In the genomic region with DNA sequence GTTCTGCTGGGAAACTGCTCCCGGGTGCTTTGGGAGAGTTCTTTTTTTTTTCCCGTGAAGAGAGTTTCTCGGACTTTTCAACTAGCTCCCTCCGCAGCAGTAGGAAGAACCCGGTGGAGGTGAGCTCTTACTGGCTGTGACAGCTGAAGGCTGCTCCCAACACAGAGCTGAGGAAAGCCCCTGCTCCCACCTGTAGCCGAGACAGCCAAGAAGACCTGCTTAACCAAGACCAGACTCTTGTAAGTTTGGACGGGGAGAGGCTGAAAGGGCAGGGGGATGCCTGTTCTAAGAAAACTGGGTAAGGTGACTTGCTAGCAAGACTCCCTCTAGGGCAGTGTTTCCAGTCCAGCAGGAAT, we compare ENCODE assay signal across 8 mouse cellular contexts. TPM values are rescaled to one million over a fixed set of nuclear protein-coding genes. Genes with fewer than 3 reads are reported as not detected.
DNase-seq lines count a peak whose midpoint lies in the region; ATAC-seq lines count a peak whose summit lies in the region.

No protein-coding gene starts in this region.

- 0 out of 2 replicates have a peak, but pooled peaks cover 2% of the 10 kb centered on the region for H3K4me1 ChIP-seq in heart, embryonic 11.5 days (ENCODE audit: control insufficient read depth, insufficient read depth, low read length)
- peaks cover 6% of the 10 kb centered on the region for H3K4me1 ChIP-seq in hindbrain, embryonic 13.5 days (replicated peaks)
- H3K4me1 ChIP-seq in midbrain, embryonic 12.5 days = peaks cover 9% of the 10 kb centered on the region

- 4% methylated on average over 7 of the region's 7 CpGs for WGBS in heart, embryonic 11.5 days (ENCODE audit: insufficient replicate concordance)
- WGBS in hindbrain, embryonic 13.5 days = 4% methylated on average over 7 of the region's 7 CpGs
- 4% methylated on average over 7 of the region's 7 CpGs for WGBS in midbrain, embryonic 12.5 days

- no peak overlapping the region for H3K27ac ChIP-seq in heart, embryonic 11.5 days (ENCODE audit: low read depth, low read length)
- H3K27ac ChIP-seq in hindbrain, embryonic 13.5 days = no peak overlapping the region
- H3K27ac ChIP-seq in midbrain, embryonic 12.5 days (replicated peaks) = no peak overlapping the region

- H3K4me3 ChIP-seq in heart, embryonic 11.5 days (ENCODE audit: low read depth, low read length) = peak overlapping the region; percentile 40
- peak overlapping the region; percentile 21 for H3K4me3 ChIP-seq in hindbrain, embryonic 13.5 days
- H3K4me3 ChIP-seq in midbrain, embryonic 12.5 days = 0 out of 2 replicates have a peak overlapping the region, but pooled peaks have one; percentile 18

- H3K36me3 ChIP-seq in heart, embryonic 11.5 days (ENCODE audit: control insufficient read depth, insufficient read depth, low read length) = no peaks in the 10 kb centered on the region
- H3K36me3 ChIP-seq in hindbrain, embryonic 13.5 days = no peaks in the 10 kb centered on the region
- no peaks in the 10 kb centered on the region for H3K36me3 ChIP-seq in midbrain, embryonic 12.5 days

- 0 out of 2 replicates have a peak, but pooled peaks have one; percentile 22 for ATAC-seq in heart, embryonic 11.5 days (replicated peaks; ENCODE audit: insufficient number of reproducible peaks, low FRiP score, low TSS enrichment)
- no peak for ATAC-seq in hindbrain, embryonic 13.5 days (ENCODE audit: low FRiP score)
- ATAC-seq in midbrain, embryonic 12.5 days (ENCODE audit: low FRiP score, low read depth) = no peak

- H3K9me3 ChIP-seq in heart, embryonic 11.5 days (replicated peaks; ENCODE audit: control insufficient read depth, low read length) = no peaks in the 10 kb centered on the region
- H3K9me3 ChIP-seq in hindbrain, embryonic 13.5 days = no peaks in the 10 kb centered on the region
- H3K9me3 ChIP-seq in midbrain, embryonic 12.5 days = no peaks in the 10 kb centered on the region

- DNase-seq in heart, postnatal 14 days = no peak
- peak; percentile 29 for DNase-seq in R1 (ENCODE audit: low read depth, low spot score)
- DNase-seq in spleen, postnatal 4 days (ENCODE audit: low spot score in 2 of 2) = no peak
- DNase-seq in cerebellum, postnatal 36 days = no peak
- DNase-seq in layer of hippocampus, postnatal 10 days (ENCODE audit: low spot score in 2 of 2) = no peak

- H3K9ac ChIP-seq in heart, embryonic 11.5 days (ENCODE audit: low read depth, low read length) = 0 out of 2 replicates have a peak overlapping the region, but pooled peaks have one; percentile 29
- peak overlapping the region; percentile 39; the same call in 1 of the 2 replicates for H3K9ac ChIP-seq in hindbrain, embryonic 13.5 days
- H3K9ac ChIP-seq in midbrain, embryonic 12.5 days (replicated peaks) = no peak overlapping the region

- H3K4me2 ChIP-seq in heart, embryonic 11.5 days = peak overlapping the region; percentile 71
- peak overlapping the region; percentile 45 for H3K4me2 ChIP-seq in hindbrain, embryonic 13.5 days
- H3K4me2 ChIP-seq in midbrain, embryonic 12.5 days (replicated peaks) = peak overlapping the region; percentile 44

- intact Hi-C loops in heart, postnatal 14 days (cut with DNase I) = no loop called here

- no peaks in the 10 kb centered on the region for H3K27me3 ChIP-seq in heart, embryonic 11.5 days (ENCODE audit: control insufficient read depth, insufficient read depth, low read length)
- peaks cover 10% of the 10 kb centered on the region for H3K27me3 ChIP-seq in hindbrain, embryonic 13.5 days
- H3K27me3 ChIP-seq in midbrain, embryonic 12.5 days = peaks cover 10% of the 10 kb centered on the region; the same call in 1 of the 2 replicates

RNA-seq across cellular contexts. Expression of gene Wdr72, which starts 0.3 kb away (rescaled TPM):
- polyA plus RNA-seq in heart, embryonic 11.5 days (2014; fragmentation: Nextera tagmentation; extraction: Ambion mirVana) = 0.45 and 0.67 TPM in 2 replicates
- total RNA-seq in heart, postnatal 14 days (2021) = 1 to 10 TPM in 1 of 2 experiments, under 1 TPM in 1; 0.78 to 1.2 TPM
- polyA plus RNA-seq in hindbrain, embryonic 13.5 days (2015; fragmentation: Nextera tagmentation; extraction: Ambion mirVana) = 0.60 and 0.68 TPM in 2 replicates
- 0.90 and 1.1 TPM in 2 replicates for polyA plus RNA-seq in midbrain, embryonic 12.5 days (2016; fragmentation: Nextera tagmentation; extraction: Ambion mirVana)
- total RNA-seq in layer of hippocampus, postnatal 10 days (2021) = under 1 TPM in 1 of 2 experiments, not detected in 1; 0.30 TPM
